Mouse (Mus musculus): ENCODE data around the gene Slc39a11. TPM values are rescaled to one million over a fixed set of nuclear protein-coding genes. Genes with fewer than 3 reads are reported as not detected.

Slc39a11 gene
- 14.3 and 15.1 TPM in 2 replicates for polyA plus RNA-seq (2015; fragmentation: Nextera tagmentation; extraction: Ambion mirVana)

DNA sequence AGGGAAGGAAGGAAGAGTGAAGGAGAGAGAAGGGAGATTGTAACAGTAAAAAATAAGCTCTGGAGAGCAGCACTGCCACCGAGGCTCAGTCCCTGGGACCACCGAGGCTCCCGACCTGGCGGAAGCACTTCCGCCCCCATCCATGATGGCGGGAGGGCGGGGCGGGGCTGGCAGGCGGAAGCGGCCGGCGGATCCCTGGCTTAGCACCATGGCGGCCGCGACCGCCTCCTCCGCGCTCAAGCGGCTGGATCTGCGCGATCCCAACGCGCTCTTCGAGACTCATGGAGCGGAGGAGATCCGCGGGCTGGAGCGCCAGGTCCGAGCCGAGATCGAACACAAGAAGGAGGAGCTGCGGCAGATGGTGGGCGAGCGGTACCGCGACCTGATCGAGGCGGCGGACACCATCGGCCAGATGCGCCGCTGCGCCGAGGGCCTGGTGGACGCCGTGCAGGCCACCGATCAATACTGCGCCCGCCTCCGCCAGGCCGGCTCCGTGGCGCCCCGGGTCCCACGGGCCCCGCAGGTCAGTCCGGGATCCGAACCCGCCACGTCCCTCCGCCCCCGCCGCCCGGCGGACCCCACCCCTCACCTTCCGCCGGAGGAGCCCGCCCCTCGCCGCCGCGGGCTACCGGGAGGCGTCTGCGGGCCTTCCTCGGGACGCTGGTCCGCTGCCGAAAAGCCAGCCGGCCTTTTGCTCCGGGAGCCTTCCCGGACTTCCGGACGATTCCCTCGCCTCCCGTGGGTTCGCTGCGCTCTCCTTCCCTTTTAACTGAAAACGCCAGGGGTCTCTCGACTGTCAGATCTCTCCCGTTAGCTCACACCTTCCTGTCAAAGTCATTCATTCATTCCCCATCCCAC is at the start of gene Slc39a11:
Slc39a11 (minus strand) TSS at position 727 of the 858 bp plus-strand sequence.
- TF ChIP-seq CTCF (IDR thresholded peaks at IDR 0.05) = peak; percentile 41
- no peak for TF ChIP-seq EP300 (IDR thresholded peaks at IDR 0.05)
- H3K4me1 ChIP-seq (ENCODE audit: insufficient read depth, low read depth, low read length) = peaks cover 8% of the 10 kb centered on the region; the same call in 1 of the 2 replicates
- peak within 1 kb of the TSS; percentile 73 for H3K4me2 ChIP-seq (replicated peaks; ENCODE audit: low read depth, low read length)
- WGBS = 1% methylated on average over 62 of the region's 91 CpGs
- peak within 1 kb of the TSS; percentile 93 for H3K9ac ChIP-seq (replicated peaks; ENCODE audit: low read depth)
- peak within 1 kb of the TSS; percentile 85 for H3K27ac ChIP-seq (ENCODE audit: low read length)
- H3K9me3 ChIP-seq (ENCODE audit: low read length) = no peaks in the 10 kb centered on the region
- 0 out of 2 replicates have a peak, but pooled peaks cover 6% of the 10 kb centered on the region for H3K36me3 ChIP-seq (ENCODE audit: insufficient read depth, low read length)
- ATAC-seq = peak; percentile 86
- peak; percentile 77 for DNase-seq (ENCODE audit: low spot score)
- peak within 1 kb of the TSS; percentile 100 for H3K4me3 ChIP-seq (ENCODE audit: low read depth, low read length)
- no peaks in the 10 kb centered on the region for H3K27me3 ChIP-seq (replicated peaks; ENCODE audit: insufficient read depth, low read length)

DNA sequence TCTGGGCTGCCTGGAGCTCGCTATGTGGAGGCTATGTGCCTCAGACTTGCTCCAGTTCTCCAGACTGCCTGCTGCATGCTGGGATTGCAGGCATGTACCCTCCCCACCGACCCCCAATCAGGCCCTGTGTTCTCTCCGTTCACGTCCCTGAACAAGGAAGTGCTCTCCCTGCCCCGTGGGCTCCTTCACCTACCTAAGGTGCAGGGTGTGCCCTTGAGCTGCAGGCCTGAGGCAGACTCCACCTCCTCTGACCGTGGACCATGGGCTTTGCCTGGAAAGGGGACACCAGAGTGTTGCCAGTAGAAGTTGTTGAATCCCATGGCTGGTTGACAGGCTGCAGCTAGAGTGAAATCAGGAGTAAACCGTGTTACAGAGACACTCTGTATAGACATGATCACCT is 49.8 kb upstream of the Slc39a11 start:
- H3K4me2 ChIP-seq (replicated peaks; ENCODE audit: low read depth, low read length) = no peak overlapping the region
- H3K9me3 ChIP-seq (ENCODE audit: low read length) = no peaks in the 10 kb centered on the region
- H3K4me3 ChIP-seq (ENCODE audit: low read depth, low read length) = no peak overlapping the region
- H3K4me1 ChIP-seq (ENCODE audit: insufficient read depth, low read depth, low read length) = peaks cover 3% of the 10 kb centered on the region; the same call in 1 of the 2 replicates
- no peaks in the 10 kb centered on the region for H3K36me3 ChIP-seq (ENCODE audit: insufficient read depth, low read length)
- H3K9ac ChIP-seq (replicated peaks; ENCODE audit: low read depth) = no peak overlapping the region
- TF ChIP-seq EP300 (IDR thresholded peaks at IDR 0.05) (no peak), CTCF (IDR thresholded peaks at IDR 0.05) (no peak)
- H3K27ac ChIP-seq (ENCODE audit: low read length) = no peak overlapping the region
- no peak for DNase-seq (ENCODE audit: low spot score)
- no peaks in the 10 kb centered on the region for H3K27me3 ChIP-seq (replicated peaks; ENCODE audit: insufficient read depth, low read length)
- ATAC-seq = no peak
- WGBS = 73% methylated on average over 7 of the region's 7 CpGs

DNA sequence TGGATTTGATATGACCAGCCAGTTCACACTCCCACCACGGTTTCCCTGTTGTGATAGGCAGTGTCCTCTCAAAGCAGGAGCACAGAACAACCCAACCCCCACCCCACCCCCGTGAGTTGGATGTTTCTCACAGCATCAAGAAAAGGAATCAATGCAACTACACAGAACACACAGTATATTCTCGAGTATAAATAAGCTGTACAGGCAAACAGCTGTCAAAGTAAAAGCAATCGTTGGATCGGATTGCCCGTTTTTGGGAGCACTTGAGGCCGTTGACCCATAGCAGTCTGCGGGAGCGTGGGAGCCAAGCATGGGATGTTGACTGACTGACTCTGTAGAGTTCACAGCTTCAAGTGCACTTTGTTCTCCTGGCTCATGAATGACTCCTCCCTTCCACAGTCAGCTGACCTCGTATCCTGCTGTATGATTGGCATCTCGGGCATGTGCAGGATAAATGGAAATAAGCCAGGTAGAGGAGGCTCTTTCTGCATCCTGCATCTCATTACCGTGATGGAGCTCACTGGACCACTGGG is 48.2 kb upstream of the Slc39a11 start:
- DNase-seq (ENCODE audit: low spot score) (peak; percentile 84), ATAC-seq (peak; percentile 80)
- Histone ChIP-seq H3K27me3 (replicated peaks; ENCODE audit: insufficient read depth, low read length) (no peaks in the 10 kb centered on the region), H3K27ac (ENCODE audit: low read length) (no peak overlapping the region), H3K9ac (replicated peaks; ENCODE audit: low read depth) (no peak overlapping the region), H3K9me3 (ENCODE audit: low read length) (no peaks in the 10 kb centered on the region), H3K4me2 (replicated peaks; ENCODE audit: low read depth, low read length) (no peak overlapping the region), H3K4me1 (ENCODE audit: insufficient read depth, low read depth, low read length) (no peaks in the 10 kb centered on the region), H3K4me3 (ENCODE audit: low read depth, low read length) (no peak overlapping the region), H3K36me3 (ENCODE audit: insufficient read depth, low read length) (0 out of 2 replicates have a peak, but pooled peaks cover 4% of the 10 kb centered on the region)
- 53% methylated on average over 12 of the region's 12 CpGs for WGBS
- TF ChIP-seq EP300 (IDR thresholded peaks at IDR 0.05) (peak; percentile 51), CTCF (IDR thresholded peaks at IDR 0.05) (no peak)

DNA sequence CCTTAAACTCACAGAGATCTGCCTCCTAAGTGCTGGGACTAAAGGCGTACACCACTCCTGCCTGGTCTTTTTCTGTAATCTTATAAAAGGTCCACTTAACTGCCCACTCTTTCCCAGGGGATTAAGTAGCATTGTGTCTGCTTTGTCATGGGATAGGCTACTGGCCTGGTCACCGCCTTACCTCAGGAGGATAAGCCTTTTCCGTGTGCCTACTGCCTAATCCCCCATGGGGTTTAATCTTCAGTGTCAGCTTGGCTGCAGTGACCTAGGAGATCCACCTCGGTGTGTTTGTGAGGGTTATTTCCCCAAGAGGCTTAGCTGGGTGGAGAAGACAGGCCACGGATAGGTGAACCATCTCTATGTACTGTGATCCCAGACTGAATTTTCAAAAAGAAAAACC is 47.7 kb upstream of the Slc39a11 start:
- Histone ChIP-seq H3K27ac (ENCODE audit: low read length) (peak overlapping the region; percentile 51), H3K4me3 (ENCODE audit: low read depth, low read length) (no peak overlapping the region), H3K4me1 (ENCODE audit: insufficient read depth, low read depth, low read length) (no peaks in the 10 kb centered on the region), H3K9me3 (ENCODE audit: low read length) (no peaks in the 10 kb centered on the region), H3K4me2 (replicated peaks; ENCODE audit: low read depth, low read length) (no peak overlapping the region), H3K36me3 (ENCODE audit: insufficient read depth, low read length) (0 out of 2 replicates have a peak, but pooled peaks cover 4% of the 10 kb centered on the region), H3K9ac (replicated peaks; ENCODE audit: low read depth) (no peak overlapping the region), H3K27me3 (replicated peaks; ENCODE audit: insufficient read depth, low read length) (no peaks in the 10 kb centered on the region)
- DNase-seq (ENCODE audit: low spot score) = no peak
- ATAC-seq = no peak; the same call in 1 of the 2 replicates
- WGBS = 81% methylated on average over 5 of the region's 5 CpGs
- no peak for TF ChIP-seq EP300 (IDR thresholded peaks at IDR 0.05)
- TF ChIP-seq CTCF (IDR thresholded peaks at IDR 0.05) = no peak

DNA sequence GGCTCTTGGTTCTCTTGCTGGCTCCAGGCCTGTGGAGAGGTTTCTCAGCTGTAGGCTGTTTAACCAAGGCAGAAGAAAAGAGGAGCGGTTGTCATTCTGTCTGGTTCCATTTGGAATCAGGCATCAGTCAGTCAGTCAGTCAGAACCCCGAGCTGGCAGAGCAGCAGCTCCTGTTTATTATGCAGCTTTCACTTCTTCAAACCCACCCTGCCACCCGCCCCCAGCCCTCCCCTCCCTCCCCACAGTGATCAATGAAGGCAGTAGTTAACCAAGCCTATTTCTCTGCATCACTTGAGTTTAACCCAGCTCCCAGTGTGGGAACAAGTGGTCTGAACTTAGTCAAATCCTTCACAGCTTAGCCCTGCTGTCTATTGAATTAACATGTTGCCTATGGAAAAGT is 42.0 kb upstream of the Slc39a11 start:
- H3K36me3 ChIP-seq (ENCODE audit: insufficient read depth, low read length) = 0 out of 2 replicates have a peak, but pooled peaks cover 17% of the 10 kb centered on the region
- no peaks in the 10 kb centered on the region for H3K9me3 ChIP-seq (ENCODE audit: low read length)
- H3K4me2 ChIP-seq (replicated peaks; ENCODE audit: low read depth, low read length) = no peak overlapping the region
- ATAC-seq (no peak), DNase-seq (ENCODE audit: low spot score) (no peak)
- no peaks in the 10 kb centered on the region for H3K4me1 ChIP-seq (ENCODE audit: insufficient read depth, low read depth, low read length)
- no peaks in the 10 kb centered on the region for H3K27me3 ChIP-seq (replicated peaks; ENCODE audit: insufficient read depth, low read length)
- 73% methylated on average over 3 of the region's 3 CpGs for WGBS
- no peak for TF ChIP-seq EP300 (IDR thresholded peaks at IDR 0.05)
- no peak for TF ChIP-seq CTCF (IDR thresholded peaks at IDR 0.05)
- no peak overlapping the region for H3K27ac ChIP-seq (ENCODE audit: low read length)
- no peak overlapping the region for H3K4me3 ChIP-seq (ENCODE audit: low read depth, low read length)
- H3K9ac ChIP-seq (replicated peaks; ENCODE audit: low read depth) = no peak overlapping the region

DNA sequence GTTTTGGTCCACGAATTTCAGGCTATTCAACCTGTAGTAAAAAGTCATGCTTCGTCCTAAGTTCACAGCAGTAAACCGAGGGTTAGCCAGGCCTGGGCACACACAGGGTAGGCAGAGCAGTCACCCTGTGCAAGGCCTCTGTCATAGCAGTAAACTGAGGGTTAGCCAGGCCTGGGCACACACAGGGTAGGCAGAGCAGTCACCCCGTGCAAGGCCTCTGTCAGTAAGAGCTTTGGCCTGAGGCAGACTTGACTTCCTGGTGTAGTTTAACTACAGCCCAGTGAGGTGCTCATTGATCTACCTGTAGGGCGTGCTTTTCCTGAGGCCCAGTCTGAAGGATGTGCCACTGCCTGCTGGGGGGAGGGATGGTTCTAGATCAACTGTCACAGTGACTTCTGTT is 41.4 kb upstream of the Slc39a11 start:
- ATAC-seq (no peak), DNase-seq (ENCODE audit: low spot score) (no peak)
- 87% methylated on average over 5 of the region's 5 CpGs for WGBS

More for the DNA sequence above, 41.4 kb upstream of the Slc39a11 start:
- no peak overlapping the region for H3K9ac ChIP-seq (replicated peaks; ENCODE audit: low read depth)
- H3K27ac ChIP-seq (ENCODE audit: low read length) = no peak overlapping the region
- TF ChIP-seq EP300 (IDR thresholded peaks at IDR 0.05) (no peak), CTCF (IDR thresholded peaks at IDR 0.05) (no peak)
- no peak overlapping the region for H3K4me2 ChIP-seq (replicated peaks; ENCODE audit: low read depth, low read length)
- no peaks in the 10 kb centered on the region for H3K27me3 ChIP-seq (replicated peaks; ENCODE audit: insufficient read depth, low read length)
- no peaks in the 10 kb centered on the region for H3K4me1 ChIP-seq (ENCODE audit: insufficient read depth, low read depth, low read length)
- H3K36me3 ChIP-seq (ENCODE audit: insufficient read depth, low read length) = 0 out of 2 replicates have a peak, but pooled peaks cover 17% of the 10 kb centered on the region
- H3K4me3 ChIP-seq (ENCODE audit: low read depth, low read length) = no peak overlapping the region
- no peaks in the 10 kb centered on the region for H3K9me3 ChIP-seq (ENCODE audit: low read length)

All from lung, postnatal 0 days (tissue).